ENCODE assay signal across 20 mouse cellular contexts in the genomic region with DNA sequence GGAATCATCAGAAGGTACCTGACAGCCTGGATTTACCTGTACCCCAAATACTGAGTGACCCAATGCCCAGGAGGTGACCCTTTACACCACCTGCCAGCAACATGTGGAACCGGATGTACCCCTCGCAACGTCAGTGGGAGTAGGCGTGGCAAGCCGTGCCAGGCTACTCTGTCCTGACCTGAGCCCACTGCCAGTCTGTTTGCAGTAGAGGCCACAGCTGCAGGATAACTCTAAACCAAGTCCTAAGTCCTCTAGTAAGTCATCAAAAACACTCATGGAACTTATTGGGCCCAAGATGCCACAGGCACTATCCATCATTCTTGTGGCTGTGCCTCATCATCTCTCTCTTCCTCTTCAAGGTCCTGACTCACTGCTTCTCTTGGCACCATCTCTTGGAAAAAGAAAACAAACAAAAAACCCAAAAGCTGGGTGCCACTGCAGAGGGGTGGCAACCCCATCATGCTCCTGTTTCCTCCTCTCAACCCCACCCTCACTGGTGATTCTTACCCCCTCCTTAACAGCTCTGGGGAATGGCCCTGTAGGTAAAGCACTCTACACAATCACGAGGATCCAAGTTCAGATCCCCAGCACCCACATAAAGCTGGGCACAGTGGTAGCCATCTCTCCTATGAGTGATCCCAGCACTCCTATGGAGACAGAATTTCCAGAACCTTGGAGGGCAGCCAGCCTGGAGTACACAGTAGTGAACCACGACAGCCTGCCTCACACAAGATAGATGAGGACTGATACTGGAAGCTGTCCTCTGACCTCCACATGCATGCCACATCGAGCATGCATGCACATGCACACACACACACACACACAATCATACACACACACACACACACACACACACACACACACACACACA. TPM values are rescaled to one million over a fixed set of nuclear protein-coding genes. Genes with fewer than 3 reads are reported as not detected.
"Had no signal": no experiment of that assay in that cellular context is flagged by ENCODE, and none has a peak within 500 bp of the region (broad histone marks: within the 10 kb centered on the region; RNA-seq: fewer than 3 reads in every experiment).

No protein-coding gene starts in this region.

- H3K27ac ChIP-seq: limb, embryonic 13.5 days; liver, embryonic 14.5 days; midbrain, embryonic 12.5 days had no signal

- H3K4me3 ChIP-seq: limb, embryonic 13.5 days; midbrain, embryonic 12.5 days had no signal

- ATAC-seq: midbrain, embryonic 16.5 days had no signal

- H3K27me3 ChIP-seq: limb, embryonic 13.5 days; midbrain, embryonic 12.5 days had no signal

- H3K9me3 ChIP-seq: limb, embryonic 13.5 days; midbrain, embryonic 12.5 days had no signal

- DNase-seq: kidney, adult 8-10 months; kidney, postnatal 36 days; left cerebral cortex, postnatal 4 days; lung, postnatal 36 days; right cerebral cortex, adult 18-20 months; thymus, postnatal 36 days had no signal

- H3K9ac ChIP-seq: limb, embryonic 13.5 days; liver, embryonic 14.5 days; midbrain, embryonic 12.5 days had no signal

- H3K4me1 ChIP-seq: limb, embryonic 13.5 days; midbrain, embryonic 12.5 days had no signal

- H3K4me2 ChIP-seq: limb, embryonic 13.5 days; midbrain, embryonic 12.5 days had no signal

RNA-seq across cellular contexts. Expression of gene Mrgprg, which starts 34.6 kb away (rescaled TPM):
- total RNA-seq: layer of hippocampus, adult 18-20 months; layer of hippocampus, postnatal 14 days; left cerebral cortex, adult 18-20 months; left cerebral cortex, postnatal 10 days; left cerebral cortex, postnatal 4 days; liver, adult 2 months; megakaryocyte progenitor cell, adult 5-6 weeks had no signal
- polyA plus RNA-seq: intestine, postnatal 0 days; kidney, embryonic 16.5 days; limb, embryonic 13.5 days; liver, adult 2 months; liver, embryonic 14.5 days; lung, embryonic 16.5 days; midbrain, embryonic 12.5 days; midbrain, embryonic 16.5 days; neural tube, embryonic 14.5 days had no signal
